Mouse (Mus musculus) ZHBTc4 (cell line): Measurements from ENCODE around the gene Rab36.

Experiments
- DNase-seq: peaks from one replicate; pipeline ENCODE4 v3.0.0-alpha.2; 2011; ENCODE audit warnings: low read depth, low spot score

Rab36 gene

DNA sequence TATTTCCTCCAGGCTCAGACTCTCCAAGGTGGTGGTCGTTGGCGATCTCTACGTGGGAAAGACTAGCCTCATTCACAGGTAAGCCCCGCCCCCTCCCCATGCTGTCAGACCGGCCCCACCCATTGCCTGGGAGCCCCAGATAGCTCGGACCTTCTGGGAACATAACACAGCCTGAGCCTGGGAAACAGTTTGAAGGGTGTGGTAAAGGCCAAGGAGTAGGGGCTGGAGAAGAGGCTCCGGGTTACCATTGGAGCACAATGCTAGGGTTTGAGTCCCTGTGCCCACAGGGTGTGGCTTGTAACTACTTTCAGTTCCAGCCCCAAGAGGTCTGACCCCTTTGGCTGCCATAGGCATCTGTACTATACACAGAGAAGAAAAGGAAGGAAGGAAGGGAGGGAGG, 7.6 kb downstream of the Rab36 start:
- peak; percentile 36 for DNase-seq

GRCm38 (mm10) chr10:75045831-75046230, 9.0 kb downstream of the Rab36 start:
- DNase-seq: no peak

DNA sequence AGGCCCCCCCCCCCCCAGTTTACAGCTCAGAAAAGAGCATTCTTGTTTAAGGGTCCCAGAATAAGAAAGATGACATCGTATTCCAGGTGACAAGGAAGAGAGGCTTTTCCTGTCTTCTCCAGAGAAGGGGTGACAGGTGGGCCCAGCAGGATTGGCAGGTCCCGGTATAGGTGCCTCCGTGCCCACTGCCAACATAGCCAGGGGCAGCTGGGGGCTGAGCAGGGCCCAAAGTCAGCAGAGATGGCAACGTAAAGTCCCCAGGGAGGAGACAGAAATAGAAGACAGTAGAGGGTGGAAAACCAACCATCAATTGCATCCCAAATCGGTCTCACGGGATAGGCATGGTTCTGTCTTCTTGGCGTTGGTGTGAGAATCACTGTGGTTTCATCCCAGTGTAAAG, 11.9 kb downstream of the Rab36 start:
- DNase-seq: no peak

GRCm38 (mm10) chr10:75051364-75052074, 14.7 kb downstream of the Rab36 start:
- DNase-seq: no peak

GRCm38 (mm10) chr10:75052902-75053301, 16.0 kb downstream of the Rab36 start:
- no peak for DNase-seq

DNA sequence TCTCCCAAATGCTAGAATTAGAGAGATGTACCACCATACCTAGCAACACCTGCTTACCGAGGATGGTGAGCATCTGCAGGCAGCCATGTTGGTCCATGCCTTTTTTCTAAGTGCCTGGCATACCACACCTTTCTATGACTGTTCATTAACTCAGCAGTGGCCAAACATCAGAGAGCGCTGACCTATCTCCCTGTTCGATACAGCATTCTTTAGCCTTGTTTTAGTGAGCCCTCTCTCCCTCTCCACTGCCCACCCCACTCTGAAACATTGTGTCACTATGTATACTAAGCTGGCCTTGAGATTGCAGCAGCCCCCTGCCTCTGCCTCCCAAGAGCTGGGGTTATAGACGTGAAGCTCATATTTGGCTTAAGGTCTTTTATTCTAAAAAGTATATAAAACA, 16.8 kb downstream of the Rab36 start:
- no peak for DNase-seq

GRCm38 (mm10) chr10:75054125-75054524, 17.3 kb downstream of the Rab36 start:
- no peak for DNase-seq

GRCm38 (mm10) chr10:75055672-75056071, 18.8 kb downstream of the Rab36 start:
- no peak for DNase-seq

- DNase-seq: no peak
Measured at GRCm38 (mm10) chr10:75056255-75056654, 19.4 kb downstream of the Rab36 start.

- no peak for DNase-seq
Measured at GRCm38 (mm10) chr10:75058336-75058735, 21.5 kb downstream of the Rab36 start.

GRCm38 (mm10) chr10:75058761-75059395, 22.0 kb downstream of the Rab36 start:
- peak; percentile 70 for DNase-seq

DNA sequence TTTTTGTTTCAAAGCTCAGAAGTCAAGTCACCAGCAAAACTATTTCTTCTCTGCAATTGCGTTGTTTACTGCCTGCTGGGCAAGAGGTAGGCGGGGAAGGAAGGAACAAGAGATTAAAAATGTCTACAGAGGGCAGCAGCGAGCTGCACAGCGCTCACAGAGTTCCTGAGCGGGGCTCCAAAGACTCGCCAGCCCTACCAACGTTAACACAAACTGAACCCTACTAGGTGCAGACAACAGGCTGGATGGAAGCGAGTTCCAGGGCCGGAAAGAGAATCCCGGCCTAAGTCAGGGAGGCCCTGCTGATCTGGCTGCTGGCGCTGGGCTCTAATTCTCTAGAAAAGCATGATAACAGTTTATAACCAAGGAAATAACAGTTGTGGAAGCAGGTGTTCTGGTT, 22.5 kb downstream of the Rab36 start:
- DNase-seq: peak; percentile 86

DNA sequence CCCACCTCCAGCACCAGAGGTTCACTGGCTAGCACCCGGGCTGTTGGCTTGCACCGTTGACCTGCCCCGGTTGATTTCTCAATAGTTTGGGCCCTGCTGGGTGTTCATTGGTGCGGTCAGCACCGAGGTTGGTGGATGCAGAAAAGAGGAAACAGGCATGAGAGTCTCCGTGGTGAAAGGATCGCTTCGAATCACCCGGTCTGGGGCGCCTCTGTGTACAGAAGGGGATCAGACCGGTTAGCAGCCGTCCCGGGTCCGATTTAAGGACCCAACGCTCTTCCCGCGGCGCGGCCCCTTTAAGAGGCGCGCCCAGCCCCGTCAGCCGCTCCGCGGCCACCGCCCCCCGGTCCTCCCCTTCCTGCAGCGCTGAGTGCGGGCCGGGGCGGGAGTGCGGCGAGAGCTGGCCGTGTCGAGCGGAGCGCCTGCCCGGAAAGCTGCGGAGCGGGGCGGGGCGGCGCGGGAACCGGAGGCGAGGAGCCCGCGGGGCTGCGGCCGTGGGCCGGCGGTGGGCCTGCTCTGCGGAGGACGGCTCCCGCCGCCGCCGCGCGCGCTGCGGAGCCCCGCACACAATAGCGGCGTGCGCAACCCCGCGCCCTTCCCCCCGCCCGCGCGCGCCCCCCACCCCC, 23.5 kb downstream of the Rab36 start, which contains the start of gene Bcr:
Gene Bcr (plus strand): TSS at position 376 of the 626 bp plus-strand sequence.
- DNase-seq: peak; percentile 84

DNA sequence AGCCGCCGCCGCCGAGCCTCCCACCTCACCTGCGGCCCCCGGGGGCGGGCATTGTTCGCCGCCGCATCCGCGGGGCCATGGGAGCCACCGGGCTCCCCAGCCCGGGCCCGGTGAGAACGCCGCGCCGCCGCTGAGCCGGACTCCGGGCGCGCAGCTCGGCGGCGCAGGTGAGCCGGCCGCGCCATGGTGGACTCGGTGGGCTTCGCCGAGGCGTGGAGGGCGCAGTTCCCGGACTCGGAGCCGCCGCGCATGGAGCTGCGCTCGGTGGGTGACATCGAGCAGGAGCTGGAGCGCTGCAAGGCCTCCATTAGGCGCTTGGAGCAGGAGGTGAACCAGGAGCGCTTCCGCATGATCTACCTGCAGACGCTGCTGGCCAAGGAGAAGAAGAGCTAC, 24.0 kb downstream of the Rab36 start:
- peak; percentile 55 for DNase-seq

DNA sequence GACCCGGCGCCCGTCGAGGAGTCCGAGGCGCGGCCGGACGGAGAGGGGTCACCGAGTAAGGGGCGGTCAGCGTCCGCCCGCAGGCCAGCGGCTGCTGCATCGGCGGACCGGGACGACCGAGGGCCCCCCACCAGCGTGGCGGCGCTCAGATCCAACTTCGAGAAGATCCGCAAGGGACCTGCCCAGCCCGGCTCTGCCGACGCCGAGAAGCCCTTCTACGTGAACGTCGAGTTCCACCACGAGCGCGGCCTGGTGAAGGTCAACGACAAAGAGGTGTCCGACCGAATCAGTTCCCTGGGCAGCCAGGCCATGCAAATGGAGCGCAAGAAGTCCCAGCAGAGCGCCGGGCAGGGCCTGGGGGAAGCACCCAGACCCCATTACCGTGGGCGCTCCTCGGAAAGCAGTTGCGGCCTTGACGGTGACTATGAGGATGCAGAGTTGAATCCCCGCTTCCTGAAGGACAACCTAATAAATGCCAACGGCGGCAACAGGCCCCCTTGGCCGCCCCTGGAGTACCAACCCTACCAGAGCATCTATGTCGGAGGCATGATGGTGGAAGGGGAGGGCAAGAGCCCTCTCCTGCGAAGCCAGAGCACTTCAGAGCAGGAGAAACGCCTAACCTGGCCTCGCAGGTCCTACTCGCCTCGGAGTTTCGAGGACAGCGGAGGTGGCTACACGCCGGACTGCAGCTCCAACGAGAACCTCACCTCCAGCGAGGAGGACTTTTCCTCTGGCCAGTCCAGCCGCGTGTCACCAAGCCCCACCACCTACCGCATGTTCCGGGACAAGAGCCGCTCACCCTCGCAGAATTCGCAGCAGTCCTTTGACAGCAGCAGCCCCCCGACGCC, 24.7 kb downstream of the Rab36 start:
- DNase-seq: peak; percentile 32

GRCm38 (mm10) chr10:75062189-75062561, 25.3 kb downstream of the Rab36 start:
- peak; percentile 48 for DNase-seq

DNA sequence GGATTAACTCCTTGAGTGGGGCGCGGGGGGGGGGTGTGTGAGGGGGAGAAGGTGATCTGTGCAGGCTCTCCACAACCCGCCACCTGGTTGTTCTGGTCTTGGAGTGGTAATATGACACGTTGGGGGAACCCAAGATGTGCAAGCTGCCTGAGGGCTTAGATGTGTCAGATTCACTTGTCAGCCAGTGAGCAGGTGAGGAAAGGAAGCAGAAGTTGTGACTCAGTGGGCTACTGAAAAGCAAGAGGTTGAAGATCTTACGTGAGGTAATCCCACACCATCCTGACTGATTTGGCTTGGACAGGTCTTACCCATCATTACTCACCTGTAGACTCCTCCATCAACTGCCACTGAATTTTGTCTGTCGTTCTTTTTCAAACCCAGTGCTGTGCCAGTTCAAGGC, 25.8 kb downstream of the Rab36 start:
- DNase-seq: no peak

DNA sequence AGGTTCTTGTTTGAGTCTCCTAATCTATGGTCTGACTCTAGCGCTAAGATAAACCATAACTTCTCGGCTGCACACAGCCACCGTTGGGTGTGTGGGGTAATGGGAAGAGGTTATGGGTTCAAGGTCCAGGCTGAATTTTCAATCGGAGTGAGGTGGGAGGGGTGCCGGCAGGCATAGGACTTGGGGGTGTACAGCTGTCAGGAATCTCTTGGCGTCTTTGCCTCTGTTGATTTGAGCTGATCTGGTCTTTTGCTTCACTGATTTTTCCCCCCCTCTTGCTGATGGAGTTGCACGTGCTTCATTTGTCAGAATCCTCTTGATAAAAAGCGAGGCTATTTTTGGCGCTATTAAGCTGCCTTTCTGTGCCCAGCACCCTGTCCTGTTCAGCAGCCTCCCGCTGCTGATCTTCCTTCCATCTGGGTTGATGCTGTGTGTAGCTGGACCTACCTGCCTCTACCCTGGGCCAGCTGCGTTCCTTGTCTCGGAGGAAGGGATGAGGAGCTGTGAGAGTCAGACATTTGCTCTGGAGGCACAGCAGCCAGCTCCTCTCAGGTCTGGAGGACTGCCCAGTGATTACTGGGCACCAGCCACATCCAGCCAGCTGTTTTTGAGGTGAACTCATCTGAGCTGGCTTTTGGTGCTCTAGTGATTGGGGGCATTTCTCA, 26.6 kb downstream of the Rab36 start:
- DNase-seq: no peak

DNA sequence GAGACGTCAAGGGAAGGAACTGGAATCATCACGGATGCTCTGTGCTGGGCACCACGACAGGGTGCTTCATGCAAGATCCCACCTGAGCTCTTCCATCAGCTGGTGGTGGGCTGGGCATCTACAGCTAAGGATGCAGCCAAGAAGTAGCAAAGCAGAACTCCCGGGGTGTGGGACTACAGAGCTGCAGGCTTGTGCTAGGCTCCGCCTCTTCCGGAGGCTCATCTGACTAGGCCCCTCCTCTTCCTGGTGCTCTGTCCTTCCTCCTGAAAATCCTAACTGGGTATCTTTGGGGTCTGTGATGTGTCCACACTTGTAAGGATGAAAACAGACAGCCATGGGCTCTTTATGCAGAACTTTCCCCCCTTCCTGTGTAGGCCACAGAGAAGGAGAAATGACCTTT, 28.8 kb downstream of the Rab36 start:
- DNase-seq: peak; percentile 62

DNA sequence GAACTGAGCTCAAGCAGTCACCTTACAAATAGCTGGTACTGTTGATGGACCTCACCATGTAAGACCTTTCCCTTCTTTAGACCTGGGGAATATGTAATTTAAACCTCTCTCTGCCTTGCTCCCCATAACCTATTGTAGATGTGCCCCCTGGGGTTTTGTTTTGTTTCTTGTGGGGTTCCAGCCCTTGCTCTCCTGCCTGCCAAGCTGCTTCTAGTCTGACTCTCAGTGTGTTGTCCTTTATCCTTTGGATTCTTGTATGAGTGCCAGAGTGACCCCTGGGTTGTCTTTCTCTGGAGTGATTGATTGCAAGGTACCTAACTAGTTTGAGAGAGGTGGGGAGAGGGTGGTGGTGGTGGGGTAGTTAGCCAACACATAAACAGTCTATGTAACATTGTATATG, 30.6 kb downstream of the Rab36 start:
- no peak for DNase-seq

DNA sequence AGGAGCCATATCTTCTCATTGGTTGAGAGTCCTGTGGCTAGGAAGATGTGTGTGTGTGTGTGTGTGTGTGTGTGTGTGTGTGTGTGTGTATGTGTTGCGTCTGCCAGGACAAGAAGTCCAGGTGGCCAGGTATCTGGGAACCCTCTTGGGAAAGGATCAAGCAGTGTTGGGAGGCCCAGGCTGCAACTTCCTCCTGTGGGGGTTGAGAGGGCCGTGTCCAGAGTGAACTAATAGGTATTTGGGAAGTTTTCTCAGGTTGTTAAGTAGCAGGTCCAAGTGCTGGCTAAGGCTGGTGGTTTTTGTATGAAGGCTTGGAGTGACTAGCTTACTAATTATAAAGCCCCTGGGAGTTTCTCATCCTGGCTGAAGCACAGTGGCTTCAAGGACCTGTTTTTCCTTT, 31.2 kb downstream of the Rab36 start:
- no peak for DNase-seq
